Mouse (Mus musculus): ENCODE measurements around the gene Clnk.
A peak's percentile ranks its signal among the peaks of the same experiment; 100 is the strongest.

The Clnk gene

DNA sequence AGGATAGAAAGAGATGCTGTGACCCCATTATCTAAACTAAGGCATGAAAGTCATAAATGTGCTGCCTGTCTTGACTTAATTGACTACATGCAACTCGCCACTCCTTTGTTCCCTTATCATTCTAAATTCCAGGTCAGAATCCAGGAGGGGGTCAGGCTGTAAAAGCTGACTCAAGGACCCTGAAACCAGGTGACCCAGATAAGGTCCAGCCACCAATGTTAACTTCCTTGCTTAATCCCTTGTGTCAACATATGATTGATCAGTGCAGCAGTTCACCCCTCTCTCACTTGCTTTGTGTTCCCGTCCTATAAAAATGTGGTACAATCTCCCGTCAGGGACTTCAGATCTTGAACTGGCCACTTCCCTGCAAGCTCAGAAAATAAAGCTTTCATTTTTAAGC is 31.1 kb downstream of the Clnk start:
- no peak for DNase-seq

DNA sequence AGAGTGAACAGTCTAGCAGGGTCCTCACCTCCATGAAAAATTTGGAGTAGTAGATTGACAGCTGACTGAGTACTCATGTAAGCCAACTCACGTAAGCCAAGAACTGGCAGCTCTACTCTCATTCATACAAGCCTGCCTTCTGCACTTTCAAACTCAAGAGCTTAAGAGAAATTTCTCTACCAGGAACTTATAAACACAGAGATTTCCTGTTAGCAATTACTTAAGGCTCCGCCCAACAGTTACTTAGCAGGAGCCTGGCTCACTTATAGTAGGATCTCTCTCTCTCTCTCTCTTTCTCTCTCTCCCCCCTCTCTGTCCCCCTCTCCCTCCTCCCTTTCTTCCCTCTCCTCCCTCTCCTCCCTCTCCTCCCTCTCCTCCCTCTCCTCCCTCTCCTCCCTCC is 32.3 kb downstream of the Clnk start:
- DNase-seq, result no peak

GRCm38 (mm10) chr5:38839981-38840380 is 36.6 kb downstream of the Clnk start:
- DNase-seq, result no peak

DNA sequence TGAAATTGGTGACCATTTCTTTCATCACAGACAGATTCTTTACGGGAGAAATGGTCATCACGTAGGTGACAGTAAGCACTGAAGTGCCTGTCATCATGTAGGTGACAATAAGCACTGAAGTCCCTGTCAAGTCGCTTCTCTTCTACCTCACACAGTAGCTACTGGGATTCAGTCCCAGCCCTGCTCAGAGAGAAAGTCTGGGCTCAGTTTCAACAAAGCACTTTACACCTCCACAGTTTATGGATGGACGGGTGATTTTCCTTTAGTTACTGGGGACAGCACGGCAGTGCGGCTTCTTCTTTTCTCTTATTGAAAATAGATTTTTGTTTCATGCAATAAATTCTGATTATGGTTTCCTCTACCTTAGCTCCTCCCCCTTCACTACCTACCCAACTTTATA is 49.3 kb downstream of the Clnk start:
- no peak for DNase-seq

DNA sequence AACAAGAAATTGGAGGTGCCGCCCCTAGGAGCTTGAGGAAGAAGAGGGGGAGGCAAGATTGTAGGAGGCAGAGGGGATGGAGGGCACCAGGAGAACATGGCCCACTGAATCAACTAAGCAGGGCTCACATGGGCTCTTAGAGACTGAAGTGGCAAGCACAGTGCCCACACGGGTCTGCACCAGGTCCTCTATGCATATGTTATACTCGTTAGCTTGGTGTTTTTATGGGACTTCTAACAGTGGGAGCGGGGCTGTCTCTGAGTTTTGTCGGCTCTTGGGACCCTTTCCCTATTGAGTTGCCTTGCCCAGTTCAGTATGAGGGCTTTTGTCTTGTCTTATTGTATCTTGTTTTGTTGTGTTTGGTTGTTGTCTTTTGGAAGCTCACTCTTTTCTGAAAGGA is 50.0 kb downstream of the Clnk start:
- DNase-seq, result no peak

DNA sequence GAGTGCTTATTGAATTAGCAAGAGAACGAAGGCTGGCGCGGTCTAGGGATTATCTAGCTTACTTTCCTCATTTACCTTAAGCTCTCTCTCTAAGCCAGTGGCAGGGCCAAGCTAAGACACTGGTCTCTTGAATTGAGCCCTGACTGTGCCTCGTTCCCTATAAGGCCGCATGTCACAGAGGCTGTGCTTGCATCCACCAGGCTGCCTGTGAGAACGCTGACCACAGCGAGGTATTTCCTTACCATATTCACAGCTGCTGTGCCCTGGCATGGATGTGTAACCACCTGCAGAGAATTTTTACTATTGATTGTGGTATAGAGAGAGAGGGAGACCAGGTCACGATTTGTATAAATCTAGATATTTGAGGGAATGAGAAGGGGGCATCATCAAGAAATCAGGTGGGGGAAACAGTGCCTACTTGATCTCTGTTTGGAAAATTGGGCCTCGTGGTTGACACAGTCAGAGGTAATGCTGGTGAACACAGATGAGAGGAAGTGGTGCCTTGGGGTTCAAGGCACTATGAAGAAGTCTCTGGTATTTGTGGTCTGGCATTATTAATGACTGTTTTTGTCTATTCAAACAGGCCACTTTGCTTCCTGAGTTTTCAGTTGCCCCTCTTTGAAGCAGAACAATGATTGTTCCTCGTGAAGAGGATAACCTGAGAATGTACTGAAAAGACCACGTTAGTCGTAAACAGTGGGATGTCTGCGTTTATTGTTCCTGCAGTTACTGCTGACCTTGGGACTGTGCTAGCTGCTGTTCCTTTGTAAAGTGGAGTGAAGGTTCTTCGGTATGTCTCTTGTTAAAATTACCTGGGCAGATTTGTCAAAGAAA is 52.3 kb downstream of the Clnk start:
- DNase-seq, result no peak

- no peak for DNase-seq
Measured at GRCm38 (mm10) chr5:38813391-38814109, 63.1 kb downstream of the Clnk start.

- DNase-seq, result no peak
Measured at GRCm38 (mm10) chr5:38812916-38813315, 63.7 kb downstream of the Clnk start.

- DNase-seq, result no peak
Measured at GRCm38 (mm10) chr5:38812386-38812785, 64.2 kb downstream of the Clnk start.

GRCm38 (mm10) chr5:38798910-38799309 is 77.7 kb downstream of the Clnk start:
- DNase-seq, result no peak

- no peak for DNase-seq
Measured at GRCm38 (mm10) chr5:38795139-38795538, 81.5 kb downstream of the Clnk start.

DNA sequence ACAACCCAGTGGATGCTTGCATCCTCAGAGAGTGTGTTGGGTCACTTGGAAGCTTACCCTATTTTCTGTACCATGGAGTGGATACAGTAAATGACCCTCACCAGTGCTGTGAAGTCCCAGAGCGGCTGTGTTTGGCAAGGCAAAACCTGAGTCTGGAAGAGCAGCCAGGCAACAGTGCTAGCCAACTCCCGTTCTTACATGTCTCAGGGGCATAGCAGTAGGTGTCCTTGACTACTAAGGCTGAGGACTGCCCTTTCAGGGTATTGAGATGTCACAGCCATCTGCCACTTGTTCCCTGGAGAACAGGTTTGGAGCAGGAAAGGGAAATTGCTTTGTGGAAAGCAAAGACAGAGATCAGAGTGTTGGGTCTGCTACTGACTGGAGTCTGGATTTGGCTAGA is 85.5 kb downstream of the Clnk start:
- DNase-seq, result no peak

DNA sequence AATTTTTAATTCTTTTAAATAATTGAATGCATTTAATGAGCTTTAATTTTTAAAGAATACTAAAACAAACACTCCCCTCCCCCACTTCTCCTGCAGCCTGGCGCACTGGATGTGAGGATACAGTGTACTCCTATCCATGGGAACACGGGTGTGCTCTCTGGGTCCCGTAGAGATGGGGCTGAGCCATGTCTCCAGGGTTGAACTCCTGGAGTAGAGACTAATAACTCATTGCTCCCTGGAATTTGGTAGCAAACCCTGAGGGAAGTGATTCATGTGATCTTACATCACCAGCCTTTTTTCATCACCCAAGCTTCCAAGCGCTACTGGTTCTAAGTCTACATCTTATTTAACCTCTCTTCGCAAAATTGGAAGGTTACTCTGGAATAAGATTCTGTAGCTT is 87.8 kb downstream of the Clnk start:
- DNase-seq, result no peak

DNA sequence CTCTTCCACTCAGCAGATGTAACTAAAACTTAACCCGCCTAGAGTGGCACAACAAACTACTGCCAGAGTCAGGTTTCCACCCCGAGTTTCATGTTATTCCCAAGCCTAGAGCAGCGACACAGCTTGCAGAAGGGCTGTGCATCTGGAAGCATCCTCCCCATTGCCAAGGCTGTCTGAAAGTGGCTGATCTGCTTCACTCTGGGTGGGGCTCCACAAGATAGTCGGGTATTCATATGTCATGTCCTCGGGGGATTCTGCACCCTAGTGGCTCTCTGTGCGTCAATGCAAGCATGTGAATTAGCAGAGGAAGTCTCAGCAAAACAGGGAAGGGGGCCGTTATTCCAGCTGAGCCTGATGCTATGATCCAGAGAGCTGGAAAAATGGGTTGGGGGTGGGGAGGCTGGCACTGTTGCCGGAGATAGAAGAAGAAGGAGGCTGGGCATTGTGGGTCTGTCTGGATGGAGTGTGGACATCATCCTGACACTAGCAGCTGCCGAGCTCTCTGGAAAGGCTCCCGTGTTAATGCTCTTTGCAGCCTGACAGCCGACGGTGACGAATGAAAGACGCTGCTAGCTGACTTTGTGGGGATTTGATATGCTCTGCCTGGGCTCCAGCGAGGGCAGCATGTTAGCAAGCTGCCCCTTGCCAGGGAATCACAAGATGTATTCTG is 88.6 kb downstream of the Clnk start:
- DNase-seq, result no peak

GRCm38 (mm10) chr5:38786126-38786525 is 90.5 kb downstream of the Clnk start:
- no peak for DNase-seq

DNA sequence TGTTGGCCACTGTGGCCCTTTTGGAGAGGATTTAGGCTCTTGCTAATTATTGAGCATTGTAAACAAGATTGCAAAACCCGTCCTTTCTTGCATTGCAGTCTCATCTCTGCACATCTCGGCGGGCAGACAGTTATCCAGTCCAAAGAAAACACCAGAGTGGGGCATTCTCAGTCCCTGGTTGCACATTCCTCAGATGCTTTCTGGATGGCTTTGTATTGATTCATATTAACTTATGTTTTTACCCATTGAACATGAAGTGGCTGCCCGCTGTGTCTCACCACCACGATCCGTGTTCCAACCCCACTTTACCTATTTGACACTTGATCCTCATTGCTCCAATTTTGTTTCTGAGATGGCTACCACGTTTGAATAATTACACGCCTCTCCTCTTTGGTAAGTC is 90.9 kb downstream of the Clnk start:
- no peak for DNase-seq

- peak; percentile 69 for DNase-seq
Measured at GRCm38 (mm10) chr5:38781813-38782212, 94.8 kb downstream of the Clnk start.

GRCm38 (mm10) chr5:38780631-38781030 is 96.0 kb downstream of the Clnk start:
- DNase-seq, result no peak

GRCm38 (mm10) chr5:38780045-38780444 is 96.6 kb downstream of the Clnk start:
- no peak for DNase-seq

DNA sequence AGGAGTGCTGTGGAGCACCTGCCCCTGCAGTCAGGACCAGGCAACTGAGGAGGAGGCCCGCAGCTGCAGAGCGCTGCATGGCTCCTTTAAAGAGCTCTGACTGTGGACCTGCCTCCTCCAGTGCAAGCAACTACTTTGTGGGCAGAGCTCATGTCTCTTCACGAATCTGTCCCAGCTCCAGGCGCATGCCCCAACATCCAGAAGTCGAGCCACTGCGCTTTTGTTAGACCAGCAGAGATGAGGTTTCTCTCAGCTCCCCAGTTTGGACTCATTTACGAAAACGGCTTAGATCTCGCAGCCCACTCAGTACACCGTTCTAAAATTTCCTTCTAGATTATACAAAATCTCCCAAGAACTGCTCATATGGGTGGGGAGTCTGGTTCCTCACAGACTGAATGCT is 101.1 kb downstream of the Clnk start:
- no peak for DNase-seq

- DNase-seq, result peak; percentile 28
Measured at GRCm38 (mm10) chr5:38754950-38755349, 121.7 kb downstream of the Clnk start.

DNA sequence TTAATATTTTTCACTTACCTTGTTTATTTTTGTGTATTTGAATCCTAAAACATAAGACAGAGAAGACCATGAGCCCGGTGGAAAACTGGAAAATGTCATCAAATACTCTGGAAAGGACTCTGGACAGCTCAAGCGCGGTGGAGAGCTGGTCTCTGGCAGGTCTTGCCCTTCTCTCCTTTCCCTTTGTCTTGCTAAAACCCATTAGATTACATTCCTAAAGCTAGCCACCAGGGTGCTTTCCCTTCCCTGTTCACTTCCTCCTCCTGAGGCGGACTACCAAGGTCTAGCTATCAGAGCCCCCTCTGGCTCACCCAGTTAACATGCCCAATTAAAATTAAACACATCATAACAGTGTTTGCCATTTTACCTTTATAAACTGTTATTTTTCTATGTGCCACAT is 123.9 kb downstream of the Clnk start:
- DNase-seq, result no peak

DNA sequence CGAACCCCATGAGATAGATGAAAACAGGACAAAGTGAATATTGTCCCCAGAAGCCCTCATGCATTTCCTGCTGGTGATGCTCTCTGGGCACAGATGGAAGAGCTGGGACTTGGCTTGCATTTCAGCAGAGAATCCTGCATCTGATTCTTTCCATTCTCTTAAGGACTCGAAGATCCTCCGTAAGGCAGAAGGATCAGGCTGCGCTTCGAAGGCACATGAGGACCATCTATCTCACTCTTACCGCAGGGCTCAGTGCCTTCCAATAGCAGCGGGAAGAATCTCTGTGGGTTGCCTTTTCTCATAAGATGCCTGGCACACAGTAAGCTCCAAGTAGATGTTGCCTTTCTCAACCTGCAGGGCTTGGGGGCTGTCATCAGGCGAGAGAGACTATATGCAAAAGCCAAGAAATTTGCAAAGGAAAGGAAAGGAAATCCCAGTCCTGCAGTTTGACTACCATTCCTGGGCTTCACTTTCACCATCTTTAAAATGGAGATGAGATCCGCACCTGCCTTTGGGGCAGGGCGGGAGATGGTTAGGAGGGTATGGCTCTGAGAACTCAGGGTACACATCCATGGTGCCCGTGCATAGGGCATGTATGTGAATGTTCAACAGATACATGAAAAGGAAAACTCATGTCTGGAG is 167.6 kb downstream of the Clnk start:
- DNase-seq, result no peak
